Comparison of ENCODE assay signal across 8 mouse cellular contexts in the genomic region with DNA sequence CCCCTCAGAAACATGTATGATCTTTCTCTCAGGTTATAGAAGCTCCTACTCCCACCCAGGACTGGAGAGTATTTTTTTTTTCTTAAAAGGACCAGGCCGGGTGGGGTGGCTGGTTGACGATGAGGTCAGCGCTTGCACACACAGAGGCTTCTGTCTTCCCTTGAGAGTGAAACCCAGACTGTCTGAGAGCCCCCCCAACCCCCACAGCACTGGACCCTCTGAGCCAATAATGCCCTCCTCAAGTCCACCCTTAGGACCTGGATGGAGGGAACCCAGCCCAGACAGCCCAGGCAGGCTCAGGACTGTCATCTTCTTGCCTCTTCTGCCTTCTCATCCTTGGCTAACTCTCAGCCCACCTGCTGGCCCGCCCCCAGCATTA. TPM values are rescaled to one million over a fixed set of nuclear protein-coding genes. Genes with fewer than 3 reads are reported as not detected.
A peak's percentile ranks its signal among the peaks of the same experiment; 100 is the strongest.
DNase-seq lines count a peak whose midpoint lies in the region; ATAC-seq and TF ChIP-seq lines count a peak whose summit lies in the region.

No protein-coding gene starts in this region.

- H3K27me3 ChIP-seq in kidney, postnatal 0 days (ENCODE audit: insufficient read depth, low read length): no peaks in the 10 kb centered on the region
- no peaks in the 10 kb centered on the region for H3K27me3 ChIP-seq in hindbrain, embryonic 15.5 days
- H3K27me3 ChIP-seq in midbrain, embryonic 15.5 days (replicated peaks): no peaks in the 10 kb centered on the region

- H3K36me3 ChIP-seq in kidney, postnatal 0 days (ENCODE audit: insufficient read depth, low read length): peaks cover 25% of the 10 kb centered on the region
- no peaks in the 10 kb centered on the region for H3K36me3 ChIP-seq in hindbrain, embryonic 15.5 days
- H3K36me3 ChIP-seq in midbrain, embryonic 15.5 days (replicated peaks): no peaks in the 10 kb centered on the region

- H3K9me3 ChIP-seq in kidney, postnatal 0 days (replicated peaks; ENCODE audit: low read length): no peaks in the 10 kb centered on the region
- H3K9me3 ChIP-seq in hindbrain, embryonic 15.5 days: no peaks in the 10 kb centered on the region
- H3K9me3 ChIP-seq in midbrain, embryonic 15.5 days: no peaks in the 10 kb centered on the region

- no peak for TF ChIP-seq CTCF in kidney, postnatal 0 days (IDR thresholded peaks at IDR 0.05; ENCODE audit: low read depth)
- no peak for TF ChIP-seq CTCF in cortical plate, adult 2 months (IDR thresholded peaks at IDR 0.05; ENCODE audit: extremely low read depth, insufficient read depth, low read length)

- no peak for TF ChIP-seq POLR2A in cortical plate, adult 2 months (IDR thresholded peaks at IDR 0.05; ENCODE audit: extremely low read depth, insufficient read depth, low read length)

- peaks cover 33% of the 10 kb centered on the region for H3K4me1 ChIP-seq in kidney, postnatal 0 days (replicated peaks; ENCODE audit: insufficient read depth, low read length)
- H3K4me1 ChIP-seq in cortical plate, adult 2 months (ENCODE audit: control insufficient read depth, insufficient read depth, low read length): peaks cover 8% of the 10 kb centered on the region; the same call in 1 of the 2 replicates
- H3K4me1 ChIP-seq in hindbrain, embryonic 15.5 days (replicated peaks): peaks cover 55% of the 10 kb centered on the region
- H3K4me1 ChIP-seq in midbrain, embryonic 15.5 days: peaks cover 53% of the 10 kb centered on the region

- ATAC-seq in kidney, postnatal 0 days (replicated peaks; ENCODE audit: low FRiP score, low read depth): no peak
- ATAC-seq in hindbrain, embryonic 15.5 days (ENCODE audit: low FRiP score, low read depth): no peak
- no peak for ATAC-seq in midbrain, embryonic 15.5 days (replicated peaks)

- peak overlapping the region; percentile 97 for H3K9ac ChIP-seq in kidney, postnatal 0 days (ENCODE audit: low read depth, low read length)
- H3K9ac ChIP-seq in hindbrain, embryonic 15.5 days: no peak overlapping the region
- H3K9ac ChIP-seq in midbrain, embryonic 15.5 days: no peak overlapping the region

- WGBS in kidney, postnatal 0 days: 14% methylated on average over 4 of the region's 4 CpGs
- 54% methylated on average over 4 of the region's 4 CpGs for WGBS in hindbrain, embryonic 15.5 days
- 45% methylated on average over 4 of the region's 4 CpGs for WGBS in midbrain, embryonic 15.5 days

- no peak for DNase-seq in kidney, postnatal 0 days (ENCODE audit: low spot score)
- DNase-seq in kidney, postnatal 25 days: no peak
- no peak for DNase-seq in layer of hippocampus, adult 9-11 months
- DNase-seq in adrenal gland, adult 18-20 months (ENCODE audit: low spot score in 2 of 2): no peak
- DNase-seq in spleen, adult 12 weeks (ENCODE audit: low spot score): no peak

- peak overlapping the region; percentile 96; the same call in 1 of the 2 replicates for H3K27ac ChIP-seq in kidney, postnatal 0 days
- H3K27ac ChIP-seq in cortical plate, adult 2 months (ENCODE audit: insufficient read depth, low read length): peak overlapping the region; percentile 97
- H3K27ac ChIP-seq in hindbrain, embryonic 15.5 days (replicated peaks): peak overlapping the region; percentile 84
- H3K27ac ChIP-seq in midbrain, embryonic 15.5 days: peak overlapping the region; percentile 82

- peak overlapping the region; percentile 97; the same call in 1 of the 2 replicates for H3K4me3 ChIP-seq in kidney, postnatal 0 days (replicated peaks; ENCODE audit: low read depth, low read length)
- H3K4me3 ChIP-seq in cortical plate, adult 2 months (ENCODE audit: insufficient read depth, low read length): peak overlapping the region; percentile 94
- peak overlapping the region; percentile 78 for H3K4me3 ChIP-seq in hindbrain, embryonic 15.5 days
- H3K4me3 ChIP-seq in midbrain, embryonic 15.5 days: 0 out of 2 replicates have a peak overlapping the region, but pooled peaks have one; percentile 2

- peak overlapping the region; percentile 81 for H3K4me2 ChIP-seq in kidney, postnatal 0 days (ENCODE audit: low read length)
- peak overlapping the region; percentile 99 for H3K4me2 ChIP-seq in hindbrain, embryonic 15.5 days
- H3K4me2 ChIP-seq in midbrain, embryonic 15.5 days: peak overlapping the region; percentile 100

RNA-seq across cellular contexts. Expression of gene Erf, which starts 3.8 kb away (rescaled TPM):
- 12.7 and 18.6 TPM in 2 replicates for polyA plus RNA-seq in kidney, postnatal 0 days (2015; fragmentation: Nextera tagmentation; extraction: Ambion mirVana)
- polyA plus RNA-seq in cortical plate, adult 2 months (2012; rRNA removed): 47.2 and 48.6 TPM in 2 replicates
- 3.4 and 4.4 TPM in 2 replicates for polyA plus RNA-seq in hindbrain, embryonic 15.5 days (2015; fragmentation: Nextera tagmentation; extraction: Ambion mirVana)
- polyA plus RNA-seq in midbrain, embryonic 15.5 days (2015; fragmentation: Nextera tagmentation; extraction: Ambion mirVana): 3.3 and 5.3 TPM in 2 replicates
- 10 to 100 TPM; 18.3 to 25.8 TPM for total RNA-seq in adrenal gland, adult 18-20 months (2021)

RNA-seq across cellular contexts. Expression of gene Gsk3a, which starts 9.1 kb away (rescaled TPM):
- polyA plus RNA-seq in kidney, postnatal 0 days (2015; fragmentation: Nextera tagmentation; extraction: Ambion mirVana): 7.8 and 9.8 TPM in 2 replicates
- polyA plus RNA-seq in cortical plate, adult 2 months (2012; rRNA removed): 287 and 292 TPM in 2 replicates
- 19.2 and 19.7 TPM in 2 replicates for polyA plus RNA-seq in hindbrain, embryonic 15.5 days (2015; fragmentation: Nextera tagmentation; extraction: Ambion mirVana)
- polyA plus RNA-seq in midbrain, embryonic 15.5 days (2015; fragmentation: Nextera tagmentation; extraction: Ambion mirVana): 19.5 TPM in 2 replicates
- total RNA-seq in adrenal gland, adult 18-20 months (2021): 100 to 1,000 TPM in 1 of 2 experiments, 10 to 100 TPM in 1; 96.7 to 101 TPM

RNA-seq across cellular contexts. Expression of gene Cic, which starts 20.8 kb away (rescaled TPM):
- 22.0 and 23.3 TPM in 2 replicates for polyA plus RNA-seq in kidney, postnatal 0 days (2015; fragmentation: Nextera tagmentation; extraction: Ambion mirVana)
- polyA plus RNA-seq in cortical plate, adult 2 months (2012; rRNA removed): 89.6 and 94.1 TPM in 2 replicates
- polyA plus RNA-seq in hindbrain, embryonic 15.5 days (2015; fragmentation: Nextera tagmentation; extraction: Ambion mirVana): 32.5 and 38.5 TPM in 2 replicates
- polyA plus RNA-seq in midbrain, embryonic 15.5 days (2015; fragmentation: Nextera tagmentation; extraction: Ambion mirVana): 42.1 and 45.9 TPM in 2 replicates
- total RNA-seq in adrenal gland, adult 18-20 months (2021): 100 to 1,000 TPM in 1 of 2 experiments, 10 to 100 TPM in 1; 96.8 to 123 TPM

RNA-seq across cellular contexts. Expression of gene Zfp526, which starts 25.5 kb away (rescaled TPM):
- polyA plus RNA-seq in kidney, postnatal 0 days (2015; fragmentation: Nextera tagmentation; extraction: Ambion mirVana): 1.9 and 2.1 TPM in 2 replicates
- 7.4 and 8.0 TPM in 2 replicates for polyA plus RNA-seq in cortical plate, adult 2 months (2012; rRNA removed)
- polyA plus RNA-seq in hindbrain, embryonic 15.5 days (2015; fragmentation: Nextera tagmentation; extraction: Ambion mirVana): 1.6 and 2.1 TPM in 2 replicates
- 1.8 and 1.9 TPM in 2 replicates for polyA plus RNA-seq in midbrain, embryonic 15.5 days (2015; fragmentation: Nextera tagmentation; extraction: Ambion mirVana)
- total RNA-seq in adrenal gland, adult 18-20 months (2021): 10 to 100 TPM in 1 of 2 experiments, 1 to 10 TPM in 1; 8.4 to 10.2 TPM

RNA-seq across cellular contexts. Expression of gene Dedd2, which starts 26.3 kb away (rescaled TPM):
- polyA plus RNA-seq in kidney, postnatal 0 days (2015; fragmentation: Nextera tagmentation; extraction: Ambion mirVana): 13.9 and 15.6 TPM in 2 replicates
- 22.7 and 25.7 TPM in 2 replicates for polyA plus RNA-seq in cortical plate, adult 2 months (2012; rRNA removed)
- 16.5 and 17.3 TPM in 2 replicates for polyA plus RNA-seq in hindbrain, embryonic 15.5 days (2015; fragmentation: Nextera tagmentation; extraction: Ambion mirVana)
- 18.5 and 18.7 TPM in 2 replicates for polyA plus RNA-seq in midbrain, embryonic 15.5 days (2015; fragmentation: Nextera tagmentation; extraction: Ambion mirVana)
- 10 to 100 TPM; 24.0 to 27.0 TPM for total RNA-seq in adrenal gland, adult 18-20 months (2021)

Comparison
In these comparisons a context has a peak if more than half of its experiments do, and no peak if none do; other contexts are left out.
1. H3K4me3 ChIP-seq: peak in every context shown above with its lines; median percentile 97 in kidney, postnatal 0 days; 94 in cortical plate, adult 2 months; 78 in hindbrain, embryonic 15.5 days; 2 in midbrain, embryonic 15.5 days.
2. RNA of gene Gsk3a, which starts 9.1 kb away (polyA plus RNA-seq): 287 to 292 TPM in cortical plate, adult 2 months; 19.2 to 19.7 TPM in hindbrain, embryonic 15.5 days, 19.5 TPM in midbrain, embryonic 15.5 days and 7.8 to 9.8 TPM in kidney, postnatal 0 days; every median in the first group is over 10 times any median in the second.
3. Peak in every context shown above with its lines, with median percentiles within 50 percentile points of each other: H3K27ac ChIP-seq and H3K4me2 ChIP-seq.